Mouse (Mus musculus): ENCODE data around the gene Cmtm5. TPM values are rescaled to one million over a fixed set of nuclear protein-coding genes. Genes with fewer than 3 reads are reported as not detected.
A peak's percentile ranks its signal among the peaks of the same experiment; 100 is the strongest.

The Cmtm5 gene
- polyA plus RNA-seq (2012; rRNA removed), result 22.7 and 35.5 TPM in 2 replicates
- 18.6 and 20.1 TPM in 2 replicates for polyA plus RNA-seq (2014; fragmentation: Nextera tagmentation; extraction: Ambion mirVana)

DNA sequence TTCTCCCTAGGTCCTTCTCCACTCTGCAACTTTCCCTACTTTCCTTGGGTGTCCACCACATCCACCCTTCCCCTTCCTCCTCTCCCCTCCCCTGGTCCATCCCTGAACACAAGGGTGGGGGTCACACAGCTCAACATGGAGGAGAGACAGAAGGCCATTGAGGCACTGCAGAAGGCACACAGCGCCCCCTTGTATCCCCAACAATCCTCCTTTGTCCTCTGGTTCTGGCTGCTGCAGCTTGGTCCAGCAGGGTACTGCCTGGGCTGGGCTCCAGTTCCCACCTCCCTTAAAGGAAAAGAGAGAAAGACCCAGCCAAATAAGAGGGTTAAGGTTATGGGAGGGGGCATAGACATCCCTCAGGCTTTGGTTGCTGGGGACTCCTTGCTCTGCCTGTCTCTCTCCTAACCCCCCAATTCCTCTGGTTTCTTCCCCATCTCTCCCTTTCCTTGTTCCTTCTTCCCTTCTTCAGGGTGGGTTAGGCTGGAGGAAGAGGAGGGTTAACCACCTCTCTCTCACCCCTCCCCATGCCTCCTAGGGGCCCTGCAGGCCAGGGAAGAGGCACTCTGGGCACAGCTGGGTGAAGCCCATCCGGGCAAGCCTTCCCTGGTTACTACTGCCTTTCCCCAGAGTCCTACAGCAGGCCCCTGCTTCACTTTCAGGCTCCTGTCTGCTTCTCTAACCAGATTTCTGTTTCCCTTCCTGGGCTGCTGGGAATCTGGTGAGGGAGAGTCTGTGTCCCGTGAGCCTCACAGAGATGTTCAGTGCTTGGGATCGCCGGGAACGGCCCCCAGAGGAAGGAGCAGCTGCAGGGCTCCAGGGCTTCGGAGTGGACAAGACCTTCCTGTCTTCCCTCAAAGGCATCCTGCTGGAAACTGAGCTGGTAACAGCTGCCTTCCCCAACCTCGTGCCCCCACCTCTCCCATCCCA is at the start of gene Cmtm5:
TSS of gene Cmtm5 (plus strand) at position 358 of the 927 bp plus-strand sequence.
- Histone ChIP-seq H3K27me3 (ENCODE audit: control insufficient read depth, insufficient read depth, low read length) (no peaks in the 10 kb centered on the region), H3K9ac (ENCODE audit: low read depth, low read length, severe bottlenecking) (peak within 1 kb of the TSS; percentile 43), H3K4me3 (replicated peaks; ENCODE audit: low read length) (peak within 1 kb of the TSS; percentile 10), H3K4me1 (ENCODE audit: control insufficient read depth, insufficient read depth, low read length) (peaks cover 21% of the 10 kb centered on the region), H3K4me2 (replicated peaks; ENCODE audit: low read depth, low read length, severe bottlenecking) (peak within 1 kb of the TSS; percentile 20), H3K36me3 (ENCODE audit: control insufficient read depth, insufficient read depth, low read length) (no peaks in the 10 kb centered on the region), H3K27ac (replicated peaks; ENCODE audit: low read depth, low read length) (peak within 1 kb of the TSS; percentile 77), H3K9me3 (ENCODE audit: control insufficient read depth, low read length) (no peaks in the 10 kb centered on the region)
- DNase-seq (ENCODE audit: low spot score), result peak; percentile 51
- no peak for TF ChIP-seq POLR2A (IDR thresholded peaks at IDR 0.05; ENCODE audit: borderline replicate concordance, extremely low read depth, insufficient read depth, insufficient read length)
- peak; percentile 76 for ATAC-seq (ENCODE audit: low FRiP score, low read depth)
- WGBS, result 26% methylated on average over 8 of the region's 8 CpGs

DNA sequence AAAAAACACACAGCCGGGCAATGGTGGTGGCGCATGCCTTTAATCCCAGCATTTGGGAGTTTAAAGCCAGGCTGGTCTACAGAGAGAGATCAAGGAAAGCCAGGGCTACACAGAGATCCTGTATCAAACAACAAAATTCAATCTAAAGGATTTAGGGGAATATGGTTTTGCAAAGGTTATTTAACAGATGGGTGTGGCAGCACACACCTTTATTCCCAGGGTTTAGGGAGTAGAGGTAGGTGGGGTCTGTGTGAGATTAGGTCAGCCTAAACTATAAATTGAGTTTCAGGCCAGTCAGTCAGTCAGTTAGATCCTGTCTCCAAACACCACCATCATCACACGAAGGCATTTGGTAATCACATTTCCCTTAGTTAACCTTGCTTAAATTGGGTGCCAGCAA is 43.9 kb upstream of the Cmtm5 start, which contains the start of gene Pabpn1:
TSS of gene Pabpn1 (plus strand) at position 301 of the 400 bp plus-strand sequence.
- TF ChIP-seq POLR2A (IDR thresholded peaks at IDR 0.05; ENCODE audit: borderline replicate concordance, extremely low read depth, insufficient read depth, insufficient read length), result no peak
- Histone ChIP-seq H3K27me3 (ENCODE audit: control insufficient read depth, insufficient read depth, low read length) (no peaks in the 10 kb centered on the region), H3K4me2 (replicated peaks; ENCODE audit: low read depth, low read length, severe bottlenecking) (peak within 1 kb of the TSS; percentile 56), H3K27ac (replicated peaks; ENCODE audit: low read depth, low read length) (peak within 1 kb of the TSS; percentile 75), H3K4me3 (replicated peaks; ENCODE audit: low read length) (peak within 1 kb of the TSS; percentile 98), H3K4me1 (ENCODE audit: control insufficient read depth, insufficient read depth, low read length) (peaks cover 5% of the 10 kb centered on the region), H3K36me3 (ENCODE audit: control insufficient read depth, insufficient read depth, low read length) (peaks cover 21% of the 10 kb centered on the region), H3K9me3 (ENCODE audit: control insufficient read depth, low read length) (no peaks in the 10 kb centered on the region), H3K9ac (ENCODE audit: low read depth, low read length, severe bottlenecking) (peak within 1 kb of the TSS; percentile 38; the same call in 1 of the 2 replicates)
- no peak for DNase-seq (ENCODE audit: low spot score)
- 93% methylated on average over 3 of the region's 3 CpGs for WGBS
- no peak for ATAC-seq (ENCODE audit: low FRiP score, low read depth)

DNA sequence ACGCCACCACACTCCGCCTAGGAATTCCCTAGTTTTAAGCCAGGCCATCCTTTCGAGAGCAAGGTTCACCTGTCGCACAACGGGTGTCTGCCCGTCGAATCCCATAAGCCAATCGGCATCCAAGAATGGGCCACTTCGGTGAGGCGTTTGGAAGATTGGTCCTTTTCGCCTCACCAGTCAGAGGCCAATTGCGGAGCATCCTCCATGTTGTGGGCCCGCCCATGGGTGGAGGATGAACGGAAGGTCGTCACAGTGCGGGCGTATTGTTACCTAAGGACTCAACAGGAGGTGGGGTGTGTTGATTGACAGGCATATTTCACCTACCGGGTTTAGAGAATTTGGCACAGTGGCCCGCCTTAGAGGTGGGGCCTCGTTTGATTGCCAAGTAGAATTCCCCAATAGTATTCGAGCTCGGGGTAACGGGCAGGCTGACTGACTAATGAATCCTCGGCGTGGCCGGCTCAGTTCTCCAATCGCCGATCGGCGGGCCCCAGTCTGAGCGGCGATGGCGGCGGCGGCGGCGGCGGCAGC is 42.3 kb upstream of the Cmtm5 start:
- 0% methylated on average over 30 of the region's 38 CpGs for WGBS
- Histone ChIP-seq H3K4me2 (replicated peaks; ENCODE audit: low read depth, low read length, severe bottlenecking) (peak overlapping the region; percentile 56), H3K27me3 (ENCODE audit: control insufficient read depth, insufficient read depth, low read length) (no peaks in the 10 kb centered on the region), H3K4me1 (ENCODE audit: control insufficient read depth, insufficient read depth, low read length) (peaks cover 5% of the 10 kb centered on the region), H3K9ac (ENCODE audit: low read depth, low read length, severe bottlenecking) (peak overlapping the region; percentile 99), H3K36me3 (ENCODE audit: control insufficient read depth, insufficient read depth, low read length) (peaks cover 34% of the 10 kb centered on the region), H3K27ac (replicated peaks; ENCODE audit: low read depth, low read length) (peak overlapping the region; percentile 95), H3K4me3 (replicated peaks; ENCODE audit: low read length) (peak overlapping the region; percentile 98), H3K9me3 (ENCODE audit: control insufficient read depth, low read length) (no peaks in the 10 kb centered on the region)
- peak; percentile 100 for DNase-seq (ENCODE audit: low spot score)
- peak; percentile 98 for ATAC-seq (ENCODE audit: low FRiP score, low read depth)
- peak; percentile 34; the same call in 1 of the 2 replicates for TF ChIP-seq POLR2A (IDR thresholded peaks at IDR 0.05; ENCODE audit: borderline replicate concordance, extremely low read depth, insufficient read depth, insufficient read length)

DNA sequence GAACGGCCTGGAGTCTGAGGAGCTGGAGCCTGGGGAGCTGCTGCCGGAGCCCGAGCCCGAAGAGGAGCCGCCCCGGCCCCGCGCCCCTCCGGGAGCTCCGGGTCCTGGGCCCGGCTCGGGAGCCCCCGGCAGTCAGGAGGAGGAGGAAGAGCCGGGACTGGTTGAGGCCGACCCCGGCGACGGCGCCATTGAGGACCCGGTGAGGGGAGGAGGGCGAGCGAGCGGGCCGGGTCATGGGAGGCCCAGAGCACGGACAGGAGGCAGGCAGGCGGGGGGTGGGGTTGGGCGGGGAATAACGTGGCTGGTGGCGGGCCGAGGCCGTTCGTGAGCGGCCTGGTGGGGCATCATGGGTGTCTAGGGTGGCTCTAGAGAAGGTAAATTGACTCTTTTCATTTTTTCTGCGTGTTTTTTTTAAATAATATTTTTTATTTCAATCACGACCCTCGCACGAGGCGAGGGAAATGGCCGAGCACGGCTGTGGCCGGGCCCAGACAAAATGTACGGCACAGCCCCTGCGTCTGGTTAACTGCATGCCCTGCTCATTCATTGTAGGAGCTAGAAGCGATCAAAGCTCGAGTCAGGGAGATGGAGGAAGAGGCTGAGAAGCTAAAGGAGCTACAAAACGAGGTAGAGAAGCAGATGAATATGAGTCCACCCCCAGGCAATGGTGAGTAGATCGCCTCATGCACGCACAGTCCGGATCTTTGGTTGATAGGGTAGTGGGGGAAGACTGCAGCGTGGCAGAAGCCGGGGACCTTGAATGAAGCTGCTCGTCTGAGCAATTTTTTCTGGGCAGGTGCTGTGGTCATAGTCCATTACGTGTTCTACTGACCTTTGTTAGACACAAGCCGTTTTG is 41.5 kb upstream of the Cmtm5 start:
- peaks cover 39% of the 10 kb centered on the region for H3K36me3 ChIP-seq (ENCODE audit: control insufficient read depth, insufficient read depth, low read length)
- peak; percentile 45 for ATAC-seq (ENCODE audit: low FRiP score, low read depth)
- 0 out of 2 replicates have a peak, but pooled peaks have one; percentile 12 for TF ChIP-seq POLR2A (IDR thresholded peaks at IDR 0.05; ENCODE audit: borderline replicate concordance, extremely low read depth, insufficient read depth, insufficient read length)

More for the DNA sequence above, 41.5 kb upstream of the Cmtm5 start:
- Histone ChIP-seq H3K4me2 (replicated peaks; ENCODE audit: low read depth, low read length, severe bottlenecking) (peak overlapping the region; percentile 74), H3K27ac (replicated peaks; ENCODE audit: low read depth, low read length) (peak overlapping the region; percentile 95), H3K4me1 (ENCODE audit: control insufficient read depth, insufficient read depth, low read length) (peaks cover 5% of the 10 kb centered on the region), H3K4me3 (replicated peaks; ENCODE audit: low read length) (peak overlapping the region; percentile 98), H3K9ac (ENCODE audit: low read depth, low read length, severe bottlenecking) (peak overlapping the region; percentile 99), H3K27me3 (ENCODE audit: control insufficient read depth, insufficient read depth, low read length) (no peaks in the 10 kb centered on the region), H3K9me3 (ENCODE audit: control insufficient read depth, low read length) (no peaks in the 10 kb centered on the region)
- under 1% methylated on average over 46 of the region's 54 CpGs for WGBS
- DNase-seq (ENCODE audit: low spot score), result peak; percentile 32
